ENCODE assay signal across 8 mouse cellular contexts in genomic region chr5:124963806-124964672, GRCm38 (mm10). TPM values are rescaled to one million over a fixed set of nuclear protein-coding genes. Genes with fewer than 3 reads are reported as not detected.
DNase-seq lines count a peak whose midpoint lies in the region; ATAC-seq and TF ChIP-seq lines count a peak whose summit lies in the region.

No protein-coding gene starts in this region.

- H3K9me3 ChIP-seq in heart, embryonic 14.5 days (ENCODE audit: control insufficient read depth, low read length): peaks cover 3% of the 10 kb centered on the region; the same call in 1 of the 2 replicates
- H3K9me3 ChIP-seq in kidney, embryonic 16.5 days (ENCODE audit: low read length): peaks cover 4% of the 10 kb centered on the region
- H3K9me3 ChIP-seq in limb, embryonic 13.5 days: peaks cover 4% of the 10 kb centered on the region; the same call in 1 of the 2 replicates

- TF ChIP-seq POLR2A in brain, embryonic 14.5 days (IDR thresholded peaks at IDR 0.05; ENCODE audit: borderline replicate concordance, extremely low read depth, insufficient read depth, insufficient read length, poor library complexity, severe bottlenecking): no peak
- TF ChIP-seq POLR2A in myocyte (IDR thresholded peaks at IDR 0.05; ENCODE audit: insufficient read length, low read depth): no peak

- no peaks in the 10 kb centered on the region for H3K79me2 ChIP-seq in myocyte (ENCODE audit: control insufficient read depth, insufficient read depth)

- peak overlapping the region; percentile 20 to 27; a peak in 3 of 4 replicates for H3K4me3 ChIP-seq in heart, embryonic 14.5 days (ENCODE audit: control insufficient read depth in 1 of 2, insufficient read depth in 1 of 2, low read depth in 1 of 2, low read length in 2 of 2)
- peak overlapping the region; percentile 7; the same call in 1 of the 2 replicates for H3K4me3 ChIP-seq in kidney, embryonic 16.5 days (ENCODE audit: low read length)
- H3K4me3 ChIP-seq in limb, embryonic 13.5 days: no peak overlapping the region
- H3K4me3 ChIP-seq in myocyte: peak overlapping the region; percentile 13

- H3K27ac ChIP-seq in heart, embryonic 14.5 days (replicated peaks in 1 of 2; ENCODE audit: control insufficient read depth in 1 of 2, insufficient read depth in 1 of 2, low read depth in 2 of 2, low read length in 2 of 2): peak overlapping the region; percentile 37 to 43; a peak in 3 of 4 replicates
- peak overlapping the region; percentile 48 for H3K27ac ChIP-seq in kidney, embryonic 16.5 days (ENCODE audit: low read length)
- H3K27ac ChIP-seq in limb, embryonic 13.5 days: peak overlapping the region; percentile 90

- no peak for TF ChIP-seq CTCF in brain, embryonic 14.5 days (IDR thresholded peaks at IDR 0.05; ENCODE audit: borderline replicate concordance, extremely low read depth, insufficient read depth, insufficient read length)

- peaks cover 13 to 18% of the 10 kb centered on the region in 2 experiments for H3K4me1 ChIP-seq in heart, embryonic 14.5 days (ENCODE audit: control insufficient read depth in 2 of 2, insufficient read depth in 2 of 2, low read length in 2 of 2)
- peaks cover 26% of the 10 kb centered on the region for H3K4me1 ChIP-seq in kidney, embryonic 16.5 days (ENCODE audit: insufficient read depth, low read length)
- peaks cover 64% of the 10 kb centered on the region for H3K4me1 ChIP-seq in limb, embryonic 13.5 days

- peak overlapping the region; percentile 52 for H3K4me2 ChIP-seq in heart, embryonic 14.5 days (ENCODE audit: low read length)
- peak overlapping the region; percentile 42 for H3K4me2 ChIP-seq in kidney, embryonic 16.5 days (replicated peaks; ENCODE audit: low read depth, low read length)
- peak overlapping the region; percentile 32 for H3K4me2 ChIP-seq in limb, embryonic 13.5 days (replicated peaks)
- peak overlapping the region; percentile 100 for H3K4me2 ChIP-seq in myocyte (ENCODE audit: low read depth)

- no peak for ATAC-seq in heart, embryonic 14.5 days (ENCODE audit: insufficient number of reproducible peaks, insufficient read depth, low FRiP score, low read depth)
- peak; percentile 33 for ATAC-seq in kidney, embryonic 16.5 days (ENCODE audit: low FRiP score, low TSS enrichment)
- ATAC-seq in limb, embryonic 13.5 days (ENCODE audit: low FRiP score, low read depth): peak; percentile 68
- ATAC-seq in megakaryocyte progenitor cell, adult 5-6 weeks (replicated peaks; ENCODE audit: poor library complexity): no peak

- no peak overlapping the region for H3ac ChIP-seq in myocyte (ENCODE audit: control insufficient read depth, insufficient read length)

- H3K36me3 ChIP-seq in heart, embryonic 14.5 days (ENCODE audit: control insufficient read depth, insufficient read depth, low read length): no peaks in the 10 kb centered on the region
- H3K36me3 ChIP-seq in kidney, embryonic 16.5 days (ENCODE audit: insufficient read depth, low read length): no peaks in the 10 kb centered on the region
- H3K36me3 ChIP-seq in limb, embryonic 13.5 days: no peaks in the 10 kb centered on the region
- no peaks in the 10 kb centered on the region for H3K36me3 ChIP-seq in myocyte (ENCODE audit: control insufficient read depth, insufficient read depth)

- peak overlapping the region; percentile 51; the same call in 1 of the 2 replicates for H3K9ac ChIP-seq in heart, embryonic 14.5 days (ENCODE audit: low read length)
- peak overlapping the region; percentile 47 for H3K9ac ChIP-seq in kidney, embryonic 16.5 days (replicated peaks; ENCODE audit: low read length)
- H3K9ac ChIP-seq in limb, embryonic 13.5 days: peak overlapping the region; percentile 39; the same call in 1 of the 2 replicates

- peak; percentile 69 for DNase-seq in brain, embryonic 14.5 days (ENCODE audit: low read depth)
- peak; percentile 61 for DNase-seq in embryo, embryonic 11.5 days (ENCODE audit: low read depth, low spot score)
- no peak for DNase-seq in ovary, postnatal 14 days (ENCODE audit: low spot score)

- whole genome bisulfite sequencing in heart, embryonic 14.5 days: 44% methylated on average over 22 of the region's 22 CpGs
- 40% methylated on average over 22 of the region's 22 CpGs for WGBS in kidney, embryonic 16.5 days
- WGBS in limb, embryonic 13.5 days: 52% methylated on average over 22 of the region's 22 CpGs

- no peaks in the 10 kb centered on the region for H3K27me3 ChIP-seq in heart, embryonic 14.5 days (ENCODE audit: control insufficient read depth, insufficient read depth, low read length)
- H3K27me3 ChIP-seq in kidney, embryonic 16.5 days (ENCODE audit: insufficient read depth, low read length): no peaks in the 10 kb centered on the region
- no peaks in the 10 kb centered on the region for H3K27me3 ChIP-seq in limb, embryonic 13.5 days
- H3K27me3 ChIP-seq in myocyte (ENCODE audit: control insufficient read depth, insufficient read depth, insufficient read length): no peaks in the 10 kb centered on the region

TF ChIP-seq in myocyte, 11 proteins besides CTCF, POLR2A, EP300 and RAD21:
- no peak for TF ChIP-seq MYOD1 (IDR thresholded peaks at IDR 0.05; ENCODE audit: control insufficient read depth in 1 of 3, insufficient read length in 2 of 3, low read depth in 2 of 3)
- no peak for TF ChIP-seq MAX (IDR thresholded peaks at IDR 0.05; ENCODE audit: low read depth)
- TF ChIP-seq CEBPB (IDR thresholded peaks at IDR 0.05; ENCODE audit: insufficient read depth, poor library complexity, severe bottlenecking): no peak
- no peak for TF ChIP-seq TCF3 (IDR thresholded peaks at IDR 0.05; ENCODE audit: insufficient read length, low read depth)
- no peak for TF ChIP-seq E2F4 (IDR thresholded peaks at IDR 0.05; ENCODE audit: insufficient read depth)
- no peak for TF ChIP-seq REST (IDR thresholded peaks at IDR 0.05; ENCODE audit: insufficient read depth, insufficient read length)

RNA-seq across cellular contexts. Expression of gene Rflna, which starts 39.0 kb away (rescaled TPM):
- 7.7 and 8.4 TPM in 2 replicates for polyA plus RNA-seq in brain, embryonic 14.5 days (2012; rRNA removed)
- polyA plus RNA-seq in heart, embryonic 14.5 days (2014; fragmentation: Nextera tagmentation; extraction: Ambion mirVana): 1.3 and 1.6 TPM in 2 replicates
- polyA plus RNA-seq in kidney, embryonic 16.5 days (2015; fragmentation: Nextera tagmentation; extraction: Ambion mirVana): 4.5 and 6.8 TPM in 2 replicates
- polyA plus RNA-seq in limb, embryonic 13.5 days (2015; fragmentation: Nextera tagmentation; extraction: Ambion mirVana): 62.2 and 64.5 TPM in 2 replicates
- polyA plus RNA-seq in myocyte (2012; fragmentation: generic; extraction: Trizol): 0.32 TPM
- total RNA-seq in megakaryocyte progenitor cell, adult 5-6 weeks (2015): not detected in 2 replicates
- total RNA-seq in megakaryocyte progenitor cell, adult 5-6 weeks (2017): not detected in 2 replicates

Comparison
In these comparisons a context has a peak if more than half of its experiments do, and no peak if none do; other contexts are left out.
1. ATAC-seq: peak in kidney, embryonic 16.5 days (single experiment) and limb, embryonic 13.5 days (single experiment); none in heart, embryonic 14.5 days (single experiment) and megakaryocyte progenitor cell, adult 5-6 weeks (single experiment).
2. H3K27ac ChIP-seq: peak in every context shown above with its lines; median percentile 90 in limb, embryonic 13.5 days; 48 in kidney, embryonic 16.5 days; 40 in heart, embryonic 14.5 days.
3. H3K4me2 ChIP-seq: peak in every context shown above with its lines; median percentile 100 in myocyte; 52 in heart, embryonic 14.5 days; 42 in kidney, embryonic 16.5 days; 32 in limb, embryonic 13.5 days.
4. Peak in every context shown above with its lines, with median percentiles within 50 percentile points of each other: H3K9ac ChIP-seq.